Mouse (Mus musculus): ENCODE measurements at regions not wholly inside any gene's neighbourhood (a gene's known extent, or its start where the extent isn't known, plus 50 kb on each side); places are given as distances from the start of the nearest gene placed in this dataset.

DNA sequence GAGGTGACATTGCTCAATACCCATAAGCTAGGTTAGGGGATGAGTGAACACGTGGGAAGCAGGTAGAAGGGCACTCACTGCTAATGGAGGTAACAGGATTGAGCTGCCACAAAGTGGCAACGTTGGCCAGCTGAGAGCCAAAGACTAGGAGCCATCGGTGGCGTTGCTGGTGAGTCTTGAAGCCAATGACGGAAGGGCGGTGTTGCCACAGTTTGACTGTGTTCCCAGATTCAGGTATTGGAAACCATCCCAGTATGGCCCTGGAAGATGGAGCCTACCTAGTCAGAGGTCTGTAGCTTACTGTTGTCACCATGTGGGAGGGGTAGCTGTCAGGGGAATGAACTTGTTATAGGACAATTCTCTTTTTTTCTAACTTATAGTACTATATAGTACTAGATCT, 158.4 kb downstream of the Ly86 start:
- DNase-seq (ENCODE audit: low spot score), result no peak

DNA sequence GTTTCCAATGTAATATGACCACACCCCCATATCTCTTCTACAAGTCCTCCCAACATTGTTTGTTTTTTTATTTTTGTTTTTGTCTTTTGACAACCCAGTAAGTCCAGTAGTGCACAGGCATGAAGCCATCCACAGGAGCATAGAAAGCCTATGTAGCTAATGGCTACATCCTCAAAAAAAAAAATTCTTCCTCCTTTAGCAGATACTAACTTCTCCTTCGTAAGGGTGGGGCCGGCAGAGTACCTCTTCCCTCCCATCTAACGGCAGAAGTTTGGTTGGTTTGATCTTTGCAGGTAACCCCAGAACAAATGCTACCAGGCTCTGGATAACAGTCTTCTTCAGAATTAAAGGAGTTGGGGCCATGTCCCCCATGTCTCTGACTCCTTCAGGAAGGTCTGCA, 158.9 kb downstream of the Ly86 start:
- no peak for DNase-seq (ENCODE audit: low spot score)

DNA sequence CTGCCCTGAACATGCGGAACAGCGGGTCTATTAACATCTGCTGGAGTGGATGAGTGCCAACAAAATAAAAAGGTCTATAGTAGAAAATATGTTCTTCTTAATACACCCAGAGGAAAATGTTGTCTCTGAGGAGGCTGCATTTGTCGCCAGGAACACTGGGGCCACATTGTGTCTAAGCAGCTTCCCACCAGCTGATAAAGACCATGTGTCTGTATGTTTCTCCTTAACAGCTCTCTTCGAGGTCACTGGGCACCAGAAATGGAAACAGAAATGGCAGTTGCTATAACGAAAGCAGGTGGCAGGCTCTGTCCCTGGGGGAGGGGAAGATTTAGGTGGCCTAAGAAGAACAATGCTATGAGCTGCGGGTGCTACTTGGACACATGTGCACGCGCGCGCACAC, 159.4 kb downstream of the Ly86 start:
- no peak for DNase-seq (ENCODE audit: low spot score)

DNA sequence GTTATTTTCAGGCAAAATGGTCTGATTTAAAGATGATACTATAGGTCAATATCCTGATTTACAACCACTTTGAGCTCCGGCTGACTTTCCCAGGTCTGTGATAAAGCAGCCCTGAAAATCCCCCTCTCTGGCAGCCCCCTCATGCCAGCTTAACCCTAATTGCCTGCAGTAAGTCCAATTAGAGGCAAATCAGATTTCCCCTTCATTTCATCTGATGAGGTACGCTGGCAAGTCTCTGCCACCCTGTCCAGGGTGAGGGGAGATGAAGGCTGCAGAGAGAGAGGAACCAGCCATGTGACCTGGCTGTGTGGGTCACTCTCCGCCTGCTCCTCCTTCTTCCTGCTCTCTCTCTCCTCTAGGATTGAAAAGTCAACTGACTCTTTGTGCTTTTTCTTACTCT, 160.6 kb downstream of the Ly86 start:
- no peak for DNase-seq (ENCODE audit: low spot score)

DNA sequence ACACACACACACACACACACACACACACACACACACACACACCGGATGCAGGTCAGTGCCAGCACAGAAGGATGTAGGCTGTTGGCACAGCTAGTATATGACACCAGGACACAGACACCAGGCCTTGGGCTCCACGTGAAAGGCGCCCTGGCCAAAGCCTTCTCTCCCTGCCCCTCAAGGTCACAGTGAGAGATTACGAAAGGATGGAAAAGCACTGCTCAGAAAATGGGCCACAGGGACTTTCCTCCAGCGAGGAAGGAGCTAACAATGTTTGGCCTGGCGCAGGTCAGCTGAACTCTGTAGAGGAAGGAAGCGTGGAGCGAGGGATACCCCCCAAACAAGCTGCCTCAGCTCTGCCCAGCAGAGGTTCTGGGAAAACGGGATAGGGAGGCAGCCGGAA, 161.0 kb downstream of the Ly86 start:
- peak; percentile 80 for DNase-seq (ENCODE audit: low spot score)

DNA sequence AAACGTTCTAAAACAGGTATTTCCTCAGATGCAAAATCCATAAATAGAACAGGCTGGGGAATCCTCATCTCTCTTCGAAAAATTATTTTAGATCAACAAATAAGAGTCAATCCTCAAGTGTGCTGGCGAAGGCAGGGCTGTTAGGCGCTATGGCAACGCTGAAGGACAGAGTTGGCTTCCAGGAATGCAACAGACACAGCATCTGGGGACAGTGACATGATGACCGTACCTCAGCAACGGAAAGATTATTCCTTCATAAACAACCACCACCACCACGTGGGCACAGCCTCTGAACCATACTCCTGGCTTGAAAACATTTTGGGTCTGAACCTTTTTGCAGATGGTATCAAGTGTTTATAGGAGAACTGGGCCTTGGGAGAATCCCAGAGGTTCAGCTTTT, 161.7 kb downstream of the Ly86 start:
- DNase-seq (ENCODE audit: low spot score), result peak; percentile 64

DNA sequence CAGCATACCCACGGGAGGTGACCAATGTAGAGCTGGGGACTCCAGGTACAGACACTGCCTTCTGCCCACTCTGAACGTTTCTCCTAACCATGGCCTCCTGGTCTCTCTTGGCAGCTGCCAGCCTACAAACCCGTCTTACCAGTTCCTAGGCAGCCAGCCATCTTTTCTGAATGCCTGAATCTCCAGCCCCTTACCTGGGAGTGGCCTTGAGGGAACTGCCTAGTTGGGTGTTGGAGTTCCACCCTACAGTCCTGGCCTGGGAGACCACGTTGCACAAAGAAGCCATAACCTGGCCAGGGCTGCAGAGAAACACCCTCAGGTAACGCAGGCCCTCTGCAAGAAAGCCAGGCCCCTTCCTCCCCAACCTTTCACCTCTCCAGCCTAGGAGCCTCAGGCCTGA, 162.1 kb downstream of the Ly86 start:
- peak; percentile 52 for DNase-seq (ENCODE audit: low spot score)

DNA sequence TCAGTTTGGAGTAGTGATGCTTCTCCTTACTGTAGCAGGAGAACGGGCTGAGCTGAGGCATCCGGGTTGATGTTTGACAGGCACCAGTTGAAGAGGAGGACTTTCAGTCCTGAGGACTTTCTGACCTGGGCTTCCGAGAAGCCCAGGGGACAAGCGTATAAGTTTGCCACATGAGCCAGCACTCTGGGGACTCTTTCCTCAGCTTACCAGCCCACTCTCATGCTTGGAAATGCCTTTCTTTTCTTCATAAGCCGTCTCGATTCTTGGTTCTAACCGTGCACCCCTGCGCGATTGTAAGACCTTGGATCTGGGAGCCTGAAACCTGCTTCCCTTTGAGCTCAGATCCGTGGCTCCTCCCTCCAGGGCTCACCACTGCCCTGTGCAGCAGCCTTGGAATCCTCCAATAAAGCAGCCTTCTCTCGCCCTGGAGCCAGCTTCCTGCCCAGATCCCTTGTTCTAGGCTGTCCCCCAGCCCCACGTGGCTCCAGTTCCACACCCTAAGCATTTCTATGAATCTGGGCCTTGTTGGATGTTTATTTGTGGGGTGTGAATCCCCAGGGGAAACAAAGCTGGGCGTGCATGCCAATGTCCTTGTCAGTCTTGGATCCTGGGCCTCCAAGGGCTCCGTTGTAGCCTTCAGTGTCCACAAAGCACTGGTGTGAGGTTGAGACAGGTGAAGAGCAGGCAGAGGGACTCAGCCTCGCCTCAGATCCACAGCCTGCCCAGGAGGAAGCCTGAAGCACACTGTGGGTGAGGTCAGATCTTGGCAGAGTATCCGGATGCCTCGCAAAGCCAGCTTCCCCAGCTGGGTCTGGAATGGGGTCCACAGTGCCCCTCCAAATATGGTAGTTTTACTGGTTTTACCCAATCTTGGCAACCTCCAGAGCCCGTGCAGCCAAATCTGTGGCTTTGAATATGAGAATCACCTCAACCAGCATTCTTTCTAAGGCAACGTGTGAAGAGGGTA, 163.7 kb downstream of the Ly86 start:
- peak; percentile 66 for DNase-seq (ENCODE audit: low spot score)

DNA sequence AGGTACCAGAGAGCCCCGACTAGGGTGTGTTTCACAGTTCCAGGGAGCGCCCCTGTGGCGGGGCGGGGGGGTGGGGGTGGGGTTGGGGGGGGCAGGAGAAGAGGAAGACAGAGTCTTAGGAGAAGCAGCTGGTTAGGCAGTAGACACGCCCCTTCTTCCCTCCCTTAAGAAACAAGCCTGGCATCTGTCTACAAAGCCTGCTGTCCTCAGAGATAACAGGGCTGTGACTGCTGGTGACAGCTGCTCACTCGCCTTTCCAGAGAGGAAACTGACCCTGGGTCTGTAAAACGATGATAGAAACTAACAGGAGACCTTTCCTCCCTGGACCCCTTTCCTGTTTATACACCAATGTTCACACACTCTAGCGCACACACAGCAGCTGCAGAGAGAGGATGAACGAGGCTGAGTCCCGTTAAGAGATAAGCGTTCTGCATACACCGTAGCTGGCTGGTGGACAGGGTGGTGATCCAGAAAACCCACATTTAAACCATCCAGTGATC, 164.4 kb downstream of the Ly86 start:
- peak; percentile 35 for DNase-seq (ENCODE audit: low spot score)

DNA sequence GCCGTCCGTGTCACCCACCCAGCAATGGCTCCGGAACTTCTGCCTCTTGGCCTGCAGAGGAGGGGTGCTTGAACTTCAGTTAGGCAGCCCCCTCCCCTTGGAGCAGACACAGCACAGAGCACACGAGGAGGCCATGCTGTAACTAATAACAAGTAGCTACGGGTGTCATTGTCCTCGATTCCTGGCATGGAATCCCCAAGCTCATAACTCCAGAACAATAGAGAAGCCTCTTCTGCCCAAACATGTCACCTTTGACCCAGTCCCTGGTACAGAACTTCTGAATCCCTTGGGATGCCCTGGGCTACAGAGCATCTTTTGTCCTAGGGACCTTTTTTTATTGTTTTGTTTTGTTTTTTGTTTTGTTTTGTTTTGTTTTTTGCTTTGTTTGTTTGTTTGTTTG, 165.5 kb downstream of the Ly86 start:
- DNase-seq (ENCODE audit: low spot score), result no peak

DNA sequence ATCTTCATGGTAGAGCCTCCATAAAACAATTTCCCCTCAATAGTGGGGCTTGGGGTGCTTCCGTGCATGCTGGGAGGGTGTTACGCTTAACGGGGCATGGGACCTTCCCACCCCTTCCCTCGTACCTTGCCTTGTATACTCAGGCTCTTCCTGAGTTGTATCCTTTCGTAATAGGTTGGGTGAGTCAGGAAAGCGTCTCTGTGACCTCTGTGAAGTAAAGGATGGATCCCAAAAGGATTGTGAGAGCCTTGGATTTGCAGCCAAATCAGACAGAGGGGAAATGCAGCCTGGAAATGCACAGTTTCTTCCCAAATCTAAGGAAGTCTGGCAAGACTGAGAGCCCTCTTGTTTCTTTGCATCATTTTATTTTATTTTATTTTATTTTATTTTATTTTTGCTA, 166.0 kb downstream of the Ly86 start:
- DNase-seq (ENCODE audit: low spot score), result no peak

DNA sequence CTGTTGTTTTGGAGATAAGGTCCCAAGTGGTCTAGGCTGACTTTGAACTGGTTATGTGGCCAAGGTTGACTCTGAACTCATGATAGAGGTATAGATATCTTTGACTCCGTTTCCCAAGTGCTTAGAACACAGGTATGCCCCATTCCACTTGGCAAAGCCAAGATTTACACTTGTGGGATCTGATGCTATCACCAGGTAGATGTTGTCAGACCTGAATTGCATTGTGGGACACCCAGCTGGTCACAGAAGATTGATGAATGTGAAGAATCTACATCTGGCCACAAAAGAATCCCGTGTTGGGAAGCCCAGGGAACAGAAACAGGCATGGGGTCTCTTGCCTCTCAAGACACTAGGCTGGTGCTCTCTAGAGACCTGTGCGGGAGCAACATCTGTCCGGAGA, 166.4 kb downstream of the Ly86 start:
- no peak for DNase-seq (ENCODE audit: low spot score)

DNA sequence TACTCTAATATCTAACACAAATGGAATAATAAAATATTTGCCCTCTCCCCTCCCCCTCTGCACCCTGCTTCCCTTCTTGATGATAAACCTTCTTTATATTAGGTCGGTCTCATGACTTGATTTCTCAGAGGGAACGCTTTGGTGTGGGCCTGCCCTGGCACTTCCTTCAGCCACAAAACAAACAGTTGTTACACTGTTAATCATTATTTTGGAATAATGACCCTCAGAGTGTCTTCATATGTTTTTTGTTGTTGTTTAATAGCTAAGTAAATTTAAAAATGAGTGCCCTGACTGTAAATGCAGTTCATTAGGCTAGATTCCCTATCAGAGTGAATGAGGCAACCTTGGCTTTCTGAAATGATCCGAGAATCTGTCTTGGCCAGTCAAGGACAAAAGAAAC, 167.8 kb downstream of the Ly86 start:
- no peak for DNase-seq (ENCODE audit: low spot score)

DNA sequence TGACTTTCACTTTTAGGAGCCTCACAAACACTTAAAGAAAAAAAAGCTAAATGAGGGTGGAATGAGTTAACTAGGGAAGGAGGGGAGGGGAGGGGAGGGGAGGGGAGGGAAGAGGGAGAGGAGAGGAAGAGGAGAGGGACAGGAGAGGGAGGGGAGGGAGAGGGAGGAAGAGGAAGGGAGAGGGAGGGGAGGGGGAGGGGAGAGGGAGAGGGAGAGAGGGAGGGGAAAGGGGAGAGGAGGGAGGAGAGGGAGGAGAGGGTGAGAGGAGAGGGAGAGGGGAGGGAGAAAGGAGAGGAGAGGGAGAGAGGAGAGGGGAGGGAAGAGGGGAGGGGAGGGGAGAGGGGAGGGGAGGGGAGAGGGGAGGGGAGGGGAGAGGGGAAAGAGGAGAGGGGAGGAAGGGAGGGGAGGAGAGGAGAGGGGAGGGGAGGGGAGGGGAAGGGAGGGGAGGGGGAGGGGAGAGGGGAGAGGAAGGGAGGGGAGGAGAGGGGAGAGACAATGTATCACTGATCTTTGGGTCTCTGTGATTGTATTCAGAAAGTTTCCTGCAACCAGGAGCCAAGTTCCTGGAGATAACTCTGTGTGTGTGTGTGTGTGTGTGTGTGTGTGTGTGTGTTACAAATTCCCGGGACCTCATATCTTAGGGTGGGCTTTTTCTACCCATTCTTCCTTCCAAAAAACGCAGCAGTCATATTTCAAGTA, 168.3 kb downstream of the Ly86 start:
- DNase-seq (ENCODE audit: low spot score), result no peak

DNA sequence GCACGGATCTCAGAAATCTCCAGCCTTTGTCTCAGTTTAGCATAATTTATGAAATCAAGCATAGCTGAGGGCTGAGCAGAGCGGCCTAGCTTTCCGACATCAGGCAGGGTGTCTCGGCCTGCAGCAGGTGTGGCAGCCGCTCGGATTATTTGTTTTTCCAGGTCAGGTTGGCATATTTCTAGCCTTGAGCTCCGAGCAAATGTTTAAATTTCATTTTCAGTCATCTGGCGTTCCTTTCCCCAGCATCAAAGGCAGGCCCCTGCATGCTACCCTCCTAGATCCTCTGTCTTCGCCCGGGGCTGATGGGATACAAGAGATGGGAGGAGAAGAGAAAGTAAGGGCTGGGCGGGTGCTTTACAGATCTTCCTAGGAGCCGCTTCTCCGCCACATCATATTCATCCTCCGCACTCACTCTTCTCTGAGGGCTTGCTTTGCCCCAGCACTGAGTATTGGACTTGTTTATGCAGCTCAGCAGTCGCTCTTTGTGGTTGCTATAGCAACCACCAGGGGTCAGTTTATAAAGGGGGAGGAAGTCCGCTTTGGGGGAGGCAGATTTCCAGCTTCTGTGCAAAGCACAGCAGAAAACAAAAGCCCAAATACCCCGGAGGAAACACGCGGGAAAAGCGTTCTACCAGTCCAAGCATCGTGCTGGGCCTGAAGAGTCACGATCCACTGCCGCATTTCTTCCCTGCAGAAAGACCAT, 169.0 kb downstream of the Ly86 start:
- DNase-seq (ENCODE audit: low spot score), result peak; percentile 74

DNA sequence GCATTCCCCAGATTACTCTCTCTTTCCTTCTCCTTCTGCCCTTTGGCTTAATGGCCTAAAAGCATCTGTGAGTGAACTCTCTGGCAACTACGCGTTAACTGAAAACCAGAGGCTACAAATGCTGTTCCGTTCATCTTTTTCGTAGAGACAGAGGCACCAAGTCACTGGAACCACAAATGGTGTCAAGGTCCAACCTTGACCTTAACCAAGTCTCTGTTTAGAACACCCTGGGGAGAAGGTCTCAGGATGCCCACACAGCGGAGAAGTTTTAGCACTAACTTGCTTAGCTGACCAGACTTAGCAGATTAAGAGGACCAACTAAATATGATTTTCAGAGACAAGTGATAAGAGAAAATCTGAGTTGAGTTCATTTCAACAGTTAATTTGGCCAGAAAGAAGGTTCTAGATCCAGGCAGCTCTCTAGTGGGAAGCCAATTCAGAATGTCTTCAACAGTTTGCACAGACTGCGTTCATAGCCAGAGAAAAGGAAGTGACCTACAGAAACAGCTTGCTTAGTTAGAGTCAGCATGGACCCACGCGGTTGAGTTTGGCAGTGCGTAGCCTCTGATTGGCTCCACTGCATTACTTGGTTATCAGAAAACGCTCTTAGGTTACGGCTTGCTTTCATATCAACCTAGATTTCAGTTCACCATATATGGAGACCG, 169.8 kb downstream of the Ly86 start:
- DNase-seq (ENCODE audit: low spot score), result no peak

DNA sequence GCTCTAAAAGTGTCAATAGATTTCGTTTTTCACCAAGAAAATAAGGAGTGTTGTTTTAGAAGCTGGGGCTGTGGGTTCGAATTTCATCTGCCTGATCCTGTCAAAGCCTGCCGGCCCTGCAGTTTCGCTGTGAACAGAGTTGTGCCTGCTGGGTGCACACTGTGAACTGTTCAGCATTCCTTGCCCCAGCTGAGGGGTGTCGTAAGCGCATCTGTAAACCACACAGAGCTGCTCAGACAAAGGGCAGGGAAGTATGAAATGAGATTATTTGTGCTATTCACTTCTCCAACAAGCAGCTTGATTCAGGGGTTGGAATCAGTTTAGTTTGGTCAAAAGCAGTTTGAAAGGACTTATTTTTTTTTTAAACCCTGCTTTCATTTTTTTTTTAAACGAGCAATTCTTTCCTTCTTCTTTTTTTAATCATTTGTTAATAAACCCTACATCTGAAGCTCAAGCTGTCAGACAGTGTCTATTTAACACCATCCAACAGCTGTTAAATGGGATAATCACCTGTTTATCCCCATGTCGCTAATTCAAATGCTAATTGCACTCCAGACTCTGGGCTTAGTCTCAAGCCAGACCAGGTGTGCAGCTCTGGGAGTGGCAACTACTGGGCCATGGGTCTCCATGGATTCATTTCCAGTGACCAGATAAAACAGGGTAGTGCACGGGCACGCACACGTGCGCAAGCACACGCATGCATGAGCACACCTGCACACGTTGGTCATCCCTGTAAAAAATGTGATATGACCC, 172.2 kb downstream of the Ly86 start:
- no peak for DNase-seq (ENCODE audit: low spot score)

DNA sequence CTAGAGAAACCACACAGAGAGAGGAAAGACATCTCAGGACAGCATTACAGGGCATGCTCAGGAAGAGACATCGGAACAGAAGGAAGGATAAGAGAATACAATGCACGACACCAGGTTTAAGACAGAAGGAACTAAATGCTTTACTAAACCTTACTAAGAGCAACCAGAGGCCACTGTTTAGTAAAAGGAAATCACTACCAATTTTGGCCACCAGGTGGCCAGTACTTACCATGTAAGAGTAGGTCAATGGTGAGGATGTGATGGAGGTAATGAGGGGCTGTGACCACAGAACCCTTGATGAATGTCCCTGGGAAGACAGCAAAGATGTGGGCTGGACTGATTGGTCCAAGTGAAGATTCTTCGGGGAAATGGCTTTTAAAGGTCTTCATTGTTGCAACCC, 174.9 kb downstream of the Ly86 start:
- DNase-seq (ENCODE audit: low spot score), result no peak

DNA sequence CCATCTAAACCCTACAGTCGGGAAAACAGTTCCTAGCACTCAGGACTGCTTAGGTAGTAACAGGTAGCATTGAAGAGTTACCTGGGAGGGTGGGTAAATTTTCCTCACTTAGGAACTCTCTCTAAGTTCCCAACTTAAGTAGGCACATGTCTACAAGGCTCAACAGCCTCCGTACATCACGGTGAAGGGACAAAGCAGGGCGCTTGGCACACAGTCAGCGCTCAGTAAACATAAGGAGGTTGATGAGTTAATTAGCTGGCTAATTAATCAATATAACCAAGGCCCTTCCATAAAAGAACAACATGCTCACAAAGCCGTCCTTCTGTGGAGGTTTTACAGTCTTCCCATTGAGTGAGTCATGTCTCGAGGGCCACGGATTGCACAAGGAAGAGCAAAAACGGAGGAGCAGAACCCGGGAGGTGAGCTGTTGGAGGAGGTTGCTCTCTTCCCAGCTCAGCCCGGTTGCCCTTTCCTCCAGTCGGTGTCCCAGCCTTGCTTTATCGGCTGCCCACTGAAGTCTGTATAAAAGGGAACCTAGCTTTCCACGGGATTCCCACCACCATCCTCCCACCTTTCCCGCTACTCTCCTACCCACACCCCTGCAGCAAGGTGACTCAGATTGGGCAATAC, 180.2 kb downstream of the Ly86 start:
- no peak for DNase-seq (ENCODE audit: low spot score)

DNA sequence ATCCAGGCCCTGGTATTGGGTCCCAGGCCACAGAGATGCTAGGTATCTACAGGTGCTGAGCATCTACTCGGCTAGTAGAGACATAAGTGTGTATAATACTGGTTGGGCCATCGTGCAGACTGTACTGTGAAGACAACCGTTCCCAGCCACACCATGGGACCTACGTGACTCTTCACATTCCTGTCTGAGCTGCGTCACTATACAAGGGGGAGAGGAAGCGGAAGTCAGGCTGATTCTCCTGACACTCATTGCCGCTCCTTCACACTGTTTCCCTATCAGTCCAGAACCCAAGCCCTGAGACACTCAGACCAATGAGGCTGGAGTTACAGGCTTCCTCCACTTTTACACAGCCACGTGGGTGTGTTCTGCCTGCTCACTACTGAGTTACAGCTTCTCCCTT, 181.1 kb downstream of the Ly86 start:
- DNase-seq (ENCODE audit: low spot score), result no peak

DNA sequence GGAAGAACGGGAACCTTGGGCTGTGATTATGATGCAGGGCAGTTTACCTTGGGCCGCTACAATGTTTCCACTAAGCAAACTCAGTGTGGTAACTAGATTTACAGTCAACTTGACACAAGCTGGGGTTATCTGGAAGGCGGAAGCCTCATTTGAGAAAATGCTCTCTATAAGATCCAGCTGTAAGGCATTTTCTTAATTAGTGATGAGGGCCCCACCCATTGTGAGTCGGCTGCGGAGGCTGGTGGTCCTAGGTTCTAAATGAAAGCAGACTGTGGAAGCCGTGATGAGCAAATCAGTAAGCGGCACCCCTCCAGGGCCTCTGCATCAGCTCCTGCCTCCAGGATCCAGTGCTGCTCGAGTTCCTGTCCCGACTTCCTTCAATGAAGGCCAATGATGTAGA, 183.4 kb downstream of the Ly86 start:
- no peak for DNase-seq (ENCODE audit: low spot score)

Data from ovary, adult 18-20 months (tissue).